Mouse (Mus musculus): ENCODE measurements around the gene Slc9a9.

Gene Slc9a9

DNA sequence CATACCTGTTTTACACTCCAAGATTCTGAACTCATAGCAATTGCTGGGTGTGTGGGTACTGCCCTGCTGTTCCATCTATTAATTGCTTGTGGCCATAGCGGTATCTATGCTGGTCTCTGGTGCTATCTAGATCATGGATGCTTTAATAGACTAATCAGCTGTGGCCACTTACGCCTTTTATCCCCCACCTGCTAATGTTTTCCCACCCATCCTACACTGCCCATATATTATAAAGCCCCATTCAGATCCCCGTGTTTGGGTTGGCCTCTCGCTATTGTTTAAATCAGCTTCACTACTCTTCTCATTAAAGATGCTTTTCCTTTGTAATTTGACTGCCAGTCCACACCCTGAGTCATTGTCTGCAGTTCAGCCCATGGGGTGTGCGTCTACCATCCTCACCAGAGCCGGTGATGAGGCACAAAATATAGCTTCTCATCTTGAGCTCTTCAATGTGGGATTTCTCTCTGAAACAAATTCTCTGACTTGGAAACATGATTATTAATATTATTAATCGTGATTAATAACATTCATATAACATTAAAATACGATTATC, 168.8 kb downstream of the Slc9a9 start:
- no peak for DNase-seq (ENCODE audit: low spot score)

DNA sequence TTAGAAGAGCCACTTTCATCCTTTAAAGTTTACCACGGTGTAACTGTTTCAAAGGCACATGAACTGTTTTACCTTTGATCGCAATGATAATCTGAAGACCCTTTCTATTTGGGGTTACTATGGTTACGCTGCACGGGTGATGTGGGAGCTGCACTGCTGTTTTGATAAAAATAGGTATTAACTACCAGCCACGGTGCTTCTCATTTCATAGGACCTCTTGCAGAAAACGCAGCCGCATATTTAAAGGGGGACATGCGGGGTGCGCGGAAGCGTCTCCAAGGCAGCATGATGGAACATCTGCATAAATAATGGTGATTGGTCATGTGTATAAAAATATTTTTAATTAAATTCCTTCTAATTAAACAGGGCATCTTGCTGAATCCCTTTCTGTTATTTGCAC, 169.5 kb downstream of the Slc9a9 start:
- peak; percentile 13 for DNase-seq (ENCODE audit: low spot score)

DNA sequence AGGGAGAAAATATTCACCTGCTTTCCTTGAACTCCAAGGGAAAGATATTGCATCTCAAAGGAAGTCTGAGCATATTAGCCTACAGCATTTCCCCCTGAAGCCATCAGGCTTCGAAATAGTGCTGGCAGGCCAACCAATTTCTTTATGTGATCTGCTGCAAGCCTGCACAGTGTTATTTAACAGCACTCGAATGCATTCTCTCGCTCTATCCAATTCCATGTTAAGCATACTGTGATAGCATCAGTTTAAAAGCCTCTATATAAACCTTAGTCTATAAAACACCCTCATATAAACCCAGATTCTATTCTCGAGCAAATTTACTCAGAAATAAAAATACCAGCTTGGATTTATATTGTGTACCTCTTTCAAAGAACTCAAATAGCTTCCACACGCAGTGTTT, 170.7 kb downstream of the Slc9a9 start:
- no peak for DNase-seq (ENCODE audit: low spot score)

DNA sequence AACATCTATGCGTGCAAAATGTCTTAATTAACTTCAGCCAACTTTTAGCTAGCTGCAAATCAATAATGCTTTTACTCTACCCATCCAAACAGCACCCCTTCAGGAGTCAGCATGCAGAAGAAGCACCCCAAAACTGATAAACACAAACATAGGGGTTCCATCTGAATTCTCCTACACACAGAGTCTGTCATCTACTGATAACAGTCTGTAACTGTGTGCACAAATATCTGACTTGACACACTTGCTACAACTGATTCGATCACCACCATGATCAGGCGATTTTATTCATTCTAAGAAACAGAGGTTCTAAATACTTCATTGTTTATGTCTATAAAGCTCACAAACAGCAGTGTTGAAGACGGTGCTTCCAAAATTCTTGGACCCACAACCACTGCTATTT, 171.3 kb downstream of the Slc9a9 start:
- no peak for DNase-seq (ENCODE audit: low spot score)

DNA sequence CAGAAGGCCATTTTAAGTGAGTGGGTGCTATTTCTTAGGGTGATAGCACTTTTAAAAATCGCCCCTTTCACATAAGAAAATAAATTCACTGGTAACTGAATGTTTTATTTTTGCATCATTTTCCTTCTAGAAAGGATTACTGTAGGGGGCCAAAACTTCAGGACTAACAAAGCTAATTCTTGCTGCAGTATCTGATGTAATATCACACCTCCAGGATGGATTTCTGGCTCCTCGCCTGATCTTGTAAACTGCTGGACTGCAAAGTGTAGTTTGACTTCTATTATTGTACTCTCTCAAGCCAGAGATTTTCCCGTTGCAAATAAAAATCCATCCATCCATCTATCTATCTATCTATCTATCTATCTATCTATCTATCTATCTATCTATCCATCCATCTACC, 174.5 kb downstream of the Slc9a9 start:
- DNase-seq (ENCODE audit: low spot score), result no peak

DNA sequence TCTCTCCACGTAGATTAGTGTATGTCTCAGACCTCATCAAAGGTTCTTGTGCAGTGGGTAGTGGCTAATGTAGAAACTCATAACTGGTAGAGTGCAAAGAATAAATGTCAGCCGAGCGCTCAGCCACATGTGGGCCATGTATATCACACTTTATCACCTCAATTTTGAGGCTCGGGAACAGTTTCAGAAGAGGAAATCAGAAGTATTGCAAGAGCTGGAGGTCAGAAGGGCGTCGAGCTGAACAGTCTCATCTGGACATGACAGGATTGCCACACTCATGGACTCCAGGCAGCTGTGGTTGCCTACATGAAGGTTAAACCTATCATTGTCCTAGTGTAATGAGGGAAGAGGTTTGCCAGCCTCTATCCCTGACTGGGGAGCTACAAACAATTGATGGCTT, 177.9 kb downstream of the Slc9a9 start:
- DNase-seq (ENCODE audit: low spot score), result no peak

DNA sequence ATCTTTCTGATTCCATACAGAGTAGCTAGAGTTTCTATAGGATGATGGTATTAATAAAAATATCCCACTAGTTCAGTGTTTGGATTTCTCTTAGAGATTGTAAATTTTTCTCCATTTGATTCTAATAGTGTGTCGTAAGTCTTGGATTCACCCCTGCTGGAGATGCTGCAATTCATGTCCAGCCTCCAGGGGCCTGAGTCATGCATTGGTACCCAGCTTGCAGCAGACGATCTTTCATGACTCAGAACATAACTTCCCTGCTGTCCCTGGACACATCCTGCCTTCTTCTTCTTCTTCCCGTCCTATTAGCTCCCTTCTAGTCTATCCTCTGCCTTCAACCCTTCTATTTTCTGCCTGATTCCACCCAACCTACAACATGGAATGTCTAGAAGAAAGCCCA, 181.8 kb downstream of the Slc9a9 start:
- DNase-seq (ENCODE audit: low spot score), result no peak

DNA sequence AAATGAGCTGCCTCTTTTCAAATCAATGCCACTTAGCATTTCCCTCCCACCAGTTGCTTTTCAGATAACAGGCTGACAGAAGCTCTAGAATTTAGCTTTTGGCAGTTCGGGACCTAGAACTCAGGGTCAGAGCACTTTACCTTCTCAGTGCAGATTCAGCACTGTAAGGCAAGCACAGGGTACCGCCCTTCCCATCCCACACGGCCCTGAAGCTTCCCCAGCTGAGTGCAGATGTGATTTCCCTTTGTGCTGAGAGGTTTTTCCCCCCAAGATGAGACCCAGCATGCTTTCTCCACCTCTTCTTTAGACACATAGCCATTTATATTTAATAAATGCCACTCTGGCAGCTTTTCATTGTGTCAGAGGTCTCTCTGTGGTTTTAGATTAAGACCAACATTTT, 186.4 kb downstream of the Slc9a9 start:
- no peak for DNase-seq (ENCODE audit: low spot score)

DNA sequence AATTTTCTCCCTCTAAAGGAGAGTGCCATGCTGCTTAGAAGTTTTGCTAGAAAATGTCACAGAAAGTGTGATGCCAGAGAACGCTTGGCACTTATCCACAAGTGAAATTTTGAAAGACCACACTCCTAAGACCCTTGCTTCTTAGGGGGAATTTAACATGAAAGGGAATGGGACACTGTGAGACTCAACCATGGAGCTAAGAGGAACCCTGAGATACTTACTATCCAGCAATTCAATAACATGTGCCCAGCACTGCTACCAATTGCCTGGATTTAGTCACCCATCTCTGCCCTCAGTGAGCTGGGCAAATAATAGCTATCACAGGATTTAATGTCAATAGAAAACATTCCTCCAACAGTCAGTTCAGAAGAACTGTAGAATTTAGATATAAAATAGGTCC, 198.8 kb downstream of the Slc9a9 start:
- no peak for DNase-seq (ENCODE audit: low spot score)

DNA sequence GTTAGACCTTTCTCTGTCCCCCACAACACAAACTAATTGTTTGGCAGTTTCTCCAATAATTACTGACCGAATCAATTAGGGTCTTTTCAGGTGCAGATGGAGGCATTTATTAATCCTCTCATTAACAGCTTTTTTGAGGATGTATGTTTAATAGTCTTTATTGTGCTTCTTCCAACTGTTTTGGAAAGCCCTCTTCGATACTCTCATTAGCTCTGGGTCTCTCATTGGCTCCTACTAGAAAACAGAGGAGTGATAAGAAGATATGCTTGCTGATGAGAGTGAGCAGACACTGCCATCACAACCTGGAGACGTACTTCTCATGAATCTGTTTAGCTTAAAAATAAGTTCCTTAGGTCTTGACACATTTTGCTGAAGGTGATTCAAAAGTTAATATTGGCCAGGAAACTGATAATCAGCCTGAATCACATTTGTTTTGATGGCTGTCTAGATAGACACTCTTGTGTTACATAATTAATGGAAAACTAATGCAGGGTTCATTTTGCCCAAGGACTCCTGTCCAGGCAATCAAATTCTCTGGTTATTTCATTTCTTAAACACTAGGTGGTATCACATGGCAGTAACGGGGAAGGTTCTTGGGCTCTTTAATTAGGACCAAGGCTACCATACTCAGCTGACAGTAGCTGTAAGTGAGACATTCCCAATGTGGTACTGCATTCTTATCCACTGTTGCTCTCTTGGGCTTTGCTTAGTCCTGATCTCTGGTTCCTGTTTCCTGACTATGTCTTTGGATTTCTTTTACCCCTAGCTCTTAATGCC, 199.5 kb downstream of the Slc9a9 start:
- DNase-seq (ENCODE audit: low spot score), result no peak

DNA sequence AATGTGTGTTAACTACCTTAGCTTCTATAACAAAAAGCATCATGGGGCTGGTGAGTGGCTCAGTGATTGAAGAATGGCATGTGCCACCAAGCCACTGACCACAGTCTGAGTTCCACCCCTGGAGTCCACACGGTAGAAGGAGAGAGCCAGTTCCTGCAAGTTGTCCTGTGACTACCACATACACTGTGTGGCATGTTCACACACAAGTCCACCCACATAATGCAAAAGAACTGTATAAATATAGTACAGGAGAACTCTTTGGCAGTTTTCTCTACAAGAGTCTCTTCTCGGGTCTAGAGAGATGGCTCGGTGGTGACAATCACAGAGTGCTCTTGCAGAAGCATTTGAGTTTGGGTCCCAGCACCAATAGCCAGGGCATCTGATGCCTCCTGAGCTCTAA, 212.8 kb downstream of the Slc9a9 start:
- DNase-seq (ENCODE audit: low spot score), result no peak

DNA sequence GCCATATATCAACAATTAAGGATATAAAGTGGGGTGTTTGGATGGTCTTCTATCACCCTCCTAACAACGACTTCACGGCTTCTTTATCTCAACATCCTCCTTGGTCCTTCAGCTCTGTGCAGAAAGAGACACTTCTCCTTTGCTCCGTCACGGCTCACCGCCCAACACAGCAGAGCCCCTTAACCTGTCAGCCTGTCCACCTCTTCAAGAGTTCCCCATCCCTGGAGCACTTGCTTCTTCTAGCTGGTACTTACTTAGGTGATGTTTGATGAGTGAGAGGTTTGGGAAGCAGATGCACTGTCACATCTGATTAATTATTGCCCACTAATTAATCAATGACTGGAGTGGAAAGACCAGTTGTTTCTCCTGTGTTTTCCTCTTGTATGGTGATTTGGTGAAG, 213.7 kb downstream of the Slc9a9 start:
- DNase-seq (ENCODE audit: low spot score), result no peak

DNA sequence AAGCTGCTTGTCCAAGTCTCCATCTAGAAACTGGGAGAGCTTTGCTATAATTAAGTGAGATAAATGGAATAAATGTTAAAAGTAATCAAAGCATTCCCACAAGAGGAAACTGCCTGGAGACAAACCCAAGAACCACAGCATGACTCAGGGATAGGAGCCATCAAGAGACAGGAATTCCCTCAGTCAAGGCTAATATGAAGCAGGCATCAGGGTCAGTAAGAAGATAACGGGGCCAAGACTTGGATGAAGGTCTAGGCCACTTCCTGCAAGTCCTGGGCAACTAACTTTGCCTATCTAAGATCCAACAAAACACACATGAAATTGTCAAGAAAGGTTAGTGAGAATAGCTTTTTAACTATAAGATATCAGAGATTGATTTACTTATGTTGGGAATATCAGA, 215.4 kb downstream of the Slc9a9 start:
- no peak for DNase-seq (ENCODE audit: low spot score)

DNA sequence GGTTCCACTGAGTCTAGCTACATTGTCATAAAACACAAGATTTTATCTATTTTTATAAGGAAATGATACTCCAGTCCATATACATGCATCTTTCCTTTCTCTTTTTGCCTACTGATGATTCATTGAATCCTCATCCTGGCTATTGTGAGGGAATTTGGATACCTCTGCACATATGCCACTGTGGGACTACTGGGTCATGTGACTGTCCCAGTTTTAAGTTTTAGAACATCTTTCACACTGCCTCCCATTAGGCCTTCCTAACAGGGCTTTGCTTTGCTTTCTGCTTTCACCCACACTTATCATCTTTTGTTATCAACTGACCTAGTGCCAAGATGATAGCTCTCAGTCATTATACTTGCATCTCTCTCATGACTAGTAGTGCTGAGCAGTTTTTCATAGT, 219.9 kb downstream of the Slc9a9 start:
- no peak for DNase-seq (ENCODE audit: low spot score)

DNA sequence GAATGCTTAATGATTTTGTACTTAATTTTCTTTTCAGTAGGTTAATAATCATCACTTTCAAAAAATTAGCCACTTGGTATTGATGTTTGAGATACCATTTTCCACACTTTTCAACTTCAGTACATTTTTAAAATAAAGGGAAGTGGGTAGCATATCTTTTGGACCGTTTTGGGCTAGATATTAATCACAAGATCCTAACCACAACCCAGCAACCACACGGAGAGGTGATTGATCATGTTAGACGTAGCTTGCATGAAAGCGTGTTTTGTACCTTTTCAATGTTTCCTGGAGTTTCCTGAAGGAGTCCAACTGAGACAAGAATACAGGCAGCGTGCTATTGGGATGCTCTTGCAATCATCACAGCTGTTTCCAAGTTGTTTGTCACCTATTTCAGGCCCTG, 226.2 kb downstream of the Slc9a9 start:
- no peak for DNase-seq (ENCODE audit: low spot score)

DNA sequence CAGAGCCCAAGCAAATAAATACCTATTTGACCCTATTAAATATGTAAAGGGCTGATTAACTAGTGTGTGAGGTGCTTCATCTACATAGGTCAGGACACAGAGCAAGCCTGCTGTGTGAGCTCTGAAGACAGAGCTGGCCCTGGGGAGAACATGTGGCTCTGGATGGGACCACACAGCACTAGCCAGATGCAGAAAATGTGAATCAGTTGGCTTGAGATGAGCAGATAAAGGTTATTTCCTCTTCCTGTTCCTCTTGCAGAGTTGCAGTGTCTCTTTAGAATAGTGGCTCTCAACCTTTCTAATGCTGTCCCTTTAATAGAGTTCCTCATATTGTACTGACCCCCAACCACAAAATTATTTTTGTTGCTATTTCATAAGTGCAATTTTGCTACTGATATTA, 234.5 kb downstream of the Slc9a9 start:
- no peak for DNase-seq (ENCODE audit: low spot score)

DNA sequence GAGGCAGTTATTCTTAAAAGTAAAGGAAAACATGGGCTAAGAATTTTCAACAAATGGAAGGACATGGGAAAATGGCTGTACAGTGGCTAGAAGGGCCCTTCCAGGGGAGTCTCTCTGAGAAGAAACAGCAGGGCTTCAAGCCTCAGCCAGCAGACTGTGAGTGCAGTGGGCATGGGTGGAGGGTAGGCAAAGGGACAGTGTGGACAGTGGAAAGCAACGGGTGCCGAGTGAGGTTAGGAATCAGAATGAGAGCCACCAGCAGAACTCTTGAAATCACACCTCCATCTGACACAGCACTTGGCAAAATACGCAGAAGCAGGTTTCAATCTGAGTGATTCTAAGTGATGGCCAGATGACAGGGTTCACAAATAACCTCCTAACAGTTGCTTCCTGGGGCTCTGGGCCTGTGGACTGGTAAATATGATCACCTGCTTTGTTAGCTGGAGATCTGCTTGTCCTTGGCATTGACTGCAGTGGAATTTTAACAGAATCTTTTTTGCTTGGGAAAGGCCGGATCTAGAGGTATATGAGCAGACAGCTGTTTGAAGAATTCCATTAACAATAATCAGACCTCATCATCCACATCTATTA, 237.4 kb downstream of the Slc9a9 start:
- DNase-seq (ENCODE audit: low spot score), result no peak

DNA sequence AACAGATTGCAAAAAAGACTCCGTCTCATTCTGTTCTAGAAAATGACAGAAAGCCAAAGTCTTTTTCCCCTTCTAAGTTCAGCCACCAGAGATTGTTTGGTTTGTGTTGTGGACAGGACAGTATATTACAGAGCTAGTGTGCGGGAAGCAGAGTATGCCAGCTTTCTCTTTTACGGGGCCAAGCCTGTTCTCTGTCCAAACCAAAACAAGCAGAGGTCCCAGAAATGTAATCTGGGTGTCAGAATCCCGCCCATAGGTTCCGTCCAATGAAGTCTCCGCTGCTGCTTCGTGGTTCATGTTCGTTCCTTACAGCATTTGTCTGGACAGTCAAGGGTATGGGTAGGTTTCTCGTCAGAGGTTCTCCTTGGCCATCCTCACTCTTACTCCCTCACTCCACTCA, 242.4 kb downstream of the Slc9a9 start:
- no peak for DNase-seq (ENCODE audit: low spot score)

DNA sequence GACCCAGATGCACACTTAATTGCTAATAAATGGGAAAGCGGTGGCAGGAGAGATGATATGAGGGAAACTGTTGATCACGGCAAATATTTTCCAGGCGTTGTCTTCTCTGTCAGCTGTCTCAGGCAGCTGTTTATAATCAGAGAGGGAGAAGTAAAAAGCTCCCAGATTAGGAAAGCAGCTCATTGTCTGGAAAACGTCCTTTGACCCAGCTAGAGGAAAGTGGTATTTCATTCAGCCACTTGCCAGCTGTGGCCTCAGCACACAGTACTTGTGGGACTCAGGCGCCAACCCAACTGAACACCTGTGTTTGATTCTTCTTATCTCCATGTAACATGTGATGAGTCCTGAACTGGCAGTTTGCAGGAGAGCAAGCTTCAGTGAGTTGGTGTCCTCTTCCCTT, 252.4 kb downstream of the Slc9a9 start:
- DNase-seq (ENCODE audit: low spot score), result no peak

DNA sequence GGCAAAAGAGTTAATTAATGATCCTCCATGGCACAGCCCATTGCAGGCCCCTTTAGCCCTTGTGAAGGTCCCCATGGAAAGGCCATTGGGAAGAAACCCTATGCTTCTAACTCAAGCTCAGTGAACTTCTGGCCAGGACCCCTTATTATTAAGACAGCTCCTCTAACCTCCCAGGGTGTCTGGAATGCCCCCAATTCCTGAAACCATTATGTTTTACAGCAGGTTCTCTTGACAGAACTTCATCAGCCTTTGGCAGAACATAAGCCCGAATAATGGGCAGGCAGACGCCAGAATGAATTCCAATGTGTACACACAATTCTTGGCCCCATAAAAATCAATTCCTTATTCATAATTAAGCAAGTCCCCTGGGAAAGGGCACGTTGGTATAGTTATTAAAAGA, 256.1 kb downstream of the Slc9a9 start:
- DNase-seq (ENCODE audit: low spot score), result no peak

DNA sequence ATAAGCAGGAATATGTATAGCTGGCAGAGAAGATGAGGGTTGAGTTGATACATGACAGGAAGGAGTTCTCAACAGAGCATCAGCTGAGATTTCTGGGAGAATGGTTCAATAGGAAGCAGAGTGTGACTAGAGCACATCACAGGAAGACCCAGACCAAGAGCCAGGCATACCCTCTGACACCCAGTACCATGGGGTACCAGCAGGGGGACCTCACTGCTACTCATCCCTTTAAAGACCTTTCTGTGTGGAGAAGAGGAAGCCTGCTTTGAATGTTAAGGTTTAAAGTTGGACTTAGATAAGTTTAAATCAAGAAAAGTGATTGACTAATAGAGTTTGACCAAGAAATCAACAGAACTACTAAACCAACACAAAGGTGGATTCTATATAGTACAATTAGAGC, 257.4 kb downstream of the Slc9a9 start:
- peak; percentile 29 for DNase-seq (ENCODE audit: low spot score)

DNA sequence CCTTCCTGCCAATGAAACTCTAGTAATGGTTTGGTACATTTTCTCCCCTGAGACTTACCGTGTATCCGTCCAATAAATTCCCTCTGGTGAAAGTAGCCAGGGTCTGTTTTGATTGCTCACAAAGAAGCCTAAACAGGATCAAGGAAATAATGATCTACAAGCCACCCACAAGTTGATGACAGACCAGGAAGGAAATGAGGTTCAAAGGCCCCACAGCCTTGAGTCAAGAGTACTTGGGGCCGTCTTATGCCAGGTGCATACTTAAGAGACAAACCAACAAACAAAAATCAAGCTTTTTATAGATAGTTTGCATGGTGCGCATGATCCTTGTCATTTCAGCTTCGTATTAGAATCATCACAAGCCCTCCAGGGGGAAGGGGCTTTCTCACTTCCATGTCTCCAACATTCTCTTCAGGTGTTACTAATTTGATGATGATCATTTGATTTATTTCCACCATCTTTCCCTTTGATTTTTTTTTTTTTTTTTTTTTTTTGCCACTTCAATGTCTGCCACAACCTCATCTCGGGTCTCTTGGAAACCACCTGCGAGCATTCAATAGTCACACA, 275.9 kb downstream of the Slc9a9 start:
- DNase-seq (ENCODE audit: low spot score), result no peak

DNA sequence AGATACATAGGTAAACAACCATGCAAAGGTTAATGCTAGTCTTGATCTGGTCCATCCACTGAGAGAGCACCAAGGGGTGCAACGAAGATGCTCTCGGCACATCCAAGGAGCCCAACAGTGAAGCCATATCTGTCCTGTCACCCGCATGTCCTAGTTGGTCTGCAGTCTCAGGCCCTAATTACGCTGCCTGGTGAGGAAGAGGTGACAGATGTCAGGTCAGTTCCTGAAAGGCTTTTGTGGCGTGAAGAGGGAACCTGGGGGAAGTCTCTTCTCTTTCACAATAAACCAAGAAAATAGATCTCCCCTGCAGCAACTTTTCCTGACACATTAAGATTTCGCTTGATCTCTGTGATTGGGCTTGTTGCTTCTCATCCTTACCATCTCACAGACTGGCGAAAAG, 277.5 kb downstream of the Slc9a9 start:
- DNase-seq (ENCODE audit: low spot score), result no peak

DNA sequence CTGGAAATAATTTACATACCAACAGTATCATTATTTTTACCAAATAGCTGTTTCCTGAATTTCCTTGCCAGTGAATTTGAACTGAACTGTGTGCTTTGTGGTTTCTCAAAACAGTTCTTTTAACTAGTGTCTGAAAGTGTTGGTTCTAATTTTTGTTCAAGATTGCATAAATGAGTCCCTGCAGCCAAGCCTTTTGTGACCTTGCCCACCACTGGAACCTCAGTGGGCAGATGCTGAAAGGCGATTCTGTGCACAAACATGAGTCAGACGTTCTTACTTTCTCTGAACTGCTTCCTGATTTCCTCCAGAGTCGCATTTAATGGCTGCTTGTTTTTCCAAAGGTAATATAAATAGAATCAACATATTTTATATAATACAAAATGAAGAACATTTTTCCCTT, 281.0 kb downstream of the Slc9a9 start:
- DNase-seq (ENCODE audit: low spot score), result no peak
